Mouse (Mus musculus) lung, embryonic 14.5 days (tissue): ENCODE data around the gene Med27. TPM values are rescaled to one million over a fixed set of nuclear protein-coding genes. Genes with fewer than 3 reads are reported as not detected.
A peak's percentile ranks its signal among the peaks of the same experiment; 100 is the strongest.

Source experiments
- ATAC-seq: fragments of 200-750 bp; cut with Nextera tagmentation; 2 replicates; pipeline ENCODE4 v1.8.0; 2017; ENCODE audit warnings: mild to moderate bottlenecking, moderate TSS enrichment, moderate library complexity; ENCODE audit not compliant: insufficient read depth
- DNase-seq: peaks from one replicate; pipeline ENCODE4 v3.0.0-alpha.2; 2015
- H3K27ac ChIP-seq: fragments of 300-500 bp; sonication (generic); 2 replicates; pipeline ENCODE4 v1.5.1; 2014; ENCODE audit warnings: low read depth, mild to moderate bottlenecking, moderate library complexity
- H3K27me3 ChIP-seq: fragments of 300-500 bp; sonication (generic); 2 replicates; pipeline ENCODE4 v1.6.1; 2014; ENCODE audit warnings: low read length, control low read depth; ENCODE audit not compliant: insufficient read depth
- H3K36me3 ChIP-seq: fragments of 300-500 bp; sonication (generic); 2 replicates; pipeline ENCODE4 v1.6.1; 2014; ENCODE audit warnings: control low read depth; ENCODE audit not compliant: insufficient read depth
- H3K4me1 ChIP-seq: fragments of 300-500 bp; sonication (generic); 2 replicates; pipeline ENCODE4 v1.6.1; 2014; ENCODE audit warnings: antibody characterized with exemption, control low read depth; ENCODE audit not compliant: insufficient read depth
- H3K4me2 ChIP-seq: fragments of 300-500 bp; sonication (generic); 2 replicates; pipeline ENCODE4 v1.6.1; 2014; ENCODE audit warnings: mild to moderate bottlenecking
- H3K4me3 ChIP-seq: fragments of 300-500 bp; sonication (generic); 2 replicates; pipeline ENCODE4 v1.5.1; 2014; ENCODE audit warnings: low read depth, low read length
- H3K9ac ChIP-seq: fragments of 300-500 bp; sonication (generic); 2 replicates; pipeline ENCODE4 v1.6.1; 2014
- H3K9me3 ChIP-seq: fragments of 300-500 bp; sonication (generic); 2 replicates; pipeline ENCODE4 v1.6.1; 2016; ENCODE audit warnings: low read depth, low read length, control low read depth
- CTCF ChIP-seq: IDR thresholded peaks from 2 replicates; pipeline ENCODE4 v1.5.1; 2016; ENCODE audit warnings: antibody characterized with exemption, low read depth
- WGBS: fragments of 180-500 bp; shearing (Covaris S2); extraction: QIAGEN DNeasy Blood & Tissue Kit; methylation state at CpG from one replicate; pipeline ENCODE4 v1.1.7; 2014; 5-methylcytosine and 5-hydroxymethylcytosine counted together
- microRNA-seq: library from miRNA; unstranded; fragments of <30 nt; microRNA quantifications from one replicate; pipeline ENCODE4, GENCODE M21; 2016; ENCODE audit warnings: borderline number of aligned reads
- polyA plus RNA-seq: library from polyadenylated mRNA; unstranded; fragments of >200 nt; fragmentation: Nextera tagmentation; extraction: Ambion mirVana; gene quantifications from 2 replicates; pipeline ENCODE4 v1.2.1, GENCODE M21; 2014

Med27 gene
- polyA plus RNA-seq, 1 experiment from 2014 or later, result 53.0 TPM

DNA sequence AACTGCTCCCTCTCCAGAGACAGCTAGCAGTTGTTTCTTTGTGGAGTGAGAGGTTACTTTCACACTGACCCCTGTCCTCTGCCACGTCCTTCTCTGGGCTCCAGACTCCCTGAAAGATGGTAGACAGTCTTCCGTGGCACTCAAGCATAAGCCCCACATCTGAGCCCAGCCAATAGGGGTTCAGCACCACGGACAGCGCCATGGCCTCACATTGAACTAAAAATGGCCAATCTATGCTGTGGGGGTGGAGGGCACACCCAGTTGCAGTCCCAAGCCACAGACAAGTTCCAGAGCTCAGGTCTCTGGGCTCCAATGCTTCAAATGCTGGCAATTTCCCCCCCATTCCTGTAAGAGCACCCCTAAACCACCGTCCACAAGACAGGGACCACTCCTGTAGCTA lies 227.0 kb downstream of the Med27 start:
- no peaks in the 10 kb centered on the region for H3K36me3 ChIP-seq
- WGBS, result 7% methylated on average over 5 of the region's 5 CpGs
- TF ChIP-seq CTCF, result no peak
- H3K4me1 ChIP-seq, result no peaks in the 10 kb centered on the region
- H3K9ac ChIP-seq, result no peak overlapping the region
- no peak overlapping the region for H3K4me3 ChIP-seq
- no peaks in the 10 kb centered on the region for H3K27me3 ChIP-seq
- DNase-seq, result peak; percentile 94
- H3K27ac ChIP-seq, result no peak overlapping the region
- no peak for ATAC-seq
- no peaks in the 10 kb centered on the region for H3K9me3 ChIP-seq
- no peak overlapping the region for H3K4me2 ChIP-seq

GRCm38 (mm10) chr2:29574187-29574586 lies 227.6 kb downstream of the Med27 start:
- no peak for DNase-seq
- no peaks in the 10 kb centered on the region for H3K27me3 ChIP-seq

More at GRCm38 (mm10) chr2:29574187-29574586, 227.6 kb downstream of the Med27 start:
- Histone ChIP-seq H3K9me3 (no peaks in the 10 kb centered on the region), H3K9ac (no peak overlapping the region), H3K4me2 (no peak overlapping the region), H3K4me1 (no peaks in the 10 kb centered on the region), H3K27ac (no peak overlapping the region), H3K36me3 (no peaks in the 10 kb centered on the region), H3K4me3 (no peak overlapping the region)
- TF ChIP-seq CTCF, result no peak
- no peak for ATAC-seq
- 36% methylated on average over 11 of the region's 11 CpGs for WGBS

Small RNA genes lying within 50 kb of the gene (microRNA-seq; reads per million reads assigned to microRNA genes)
- not detected for gene Mir133c

Other genes with a start within 250 kb of the Med27 start
- 12.7 and 13.7 TPM in 2 replicates for gene Setx, start 222.6 kb upstream of the Med27 start, polyA plus RNA-seq
- 0.46 and 0.99 TPM in 2 replicates for gene Ntng2, start 93.8 kb upstream of the Med27 start, polyA plus RNA-seq